Mouse (Mus musculus): ENCODE results near the gene Ppp1r15a. TPM values are rescaled to one million over a fixed set of nuclear protein-coding genes. Genes with fewer than 3 reads are reported as not detected.
A peak's percentile ranks its signal among the peaks of the same experiment; 100 is the strongest.

Ppp1r15a gene
- polyA plus RNA-seq, 1 experiment from 2014 or later, result 21.6 TPM

- H3K27me3 ChIP-seq (ENCODE audit: control insufficient read depth, insufficient read depth, low read length), result no peaks in the 10 kb centered on the region
- H3K4me2 ChIP-seq (replicated peaks; ENCODE audit: low read depth), result no peak overlapping the region
- no peak overlapping the region for H3K27ac ChIP-seq (replicated peaks)
- 82% methylated on average over 9 of the region's 9 CpGs for WGBS
- no peak overlapping the region for H3K4me3 ChIP-seq (ENCODE audit: low read depth, low read length)
- H3K4me1 ChIP-seq (replicated peaks; ENCODE audit: control insufficient read depth, insufficient read depth), result no peaks in the 10 kb centered on the region
- H3K9me3 ChIP-seq (ENCODE audit: control insufficient read depth, low read length), result no peaks in the 10 kb centered on the region
- ATAC-seq (ENCODE audit: low FRiP score, low TSS enrichment) (no peak), DNase-seq (ENCODE audit: low spot score) (no peak)
- H3K9ac ChIP-seq (ENCODE audit: low read length), result no peak overlapping the region
- TF ChIP-seq EP300 (optimal IDR thresholded peaks at IDR 0.05) (no peak), CTCF (IDR thresholded peaks at IDR 0.05; ENCODE audit: low read depth) (no peak)
- peaks cover 27% of the 10 kb centered on the region for H3K36me3 ChIP-seq (ENCODE audit: control insufficient read depth, insufficient read depth, low read length)
These were observed 31.5 kb downstream of the Ppp1r15a start for GRCm38 (mm10) chr7:45494548-45494947.

- Histone ChIP-seq H3K36me3 (ENCODE audit: control insufficient read depth, insufficient read depth, low read length) (peaks cover 27% of the 10 kb centered on the region), H3K4me2 (replicated peaks; ENCODE audit: low read depth) (no peak overlapping the region), H3K9ac (ENCODE audit: low read length) (no peak overlapping the region), H3K9me3 (ENCODE audit: control insufficient read depth, low read length) (no peaks in the 10 kb centered on the region), H3K27me3 (ENCODE audit: control insufficient read depth, insufficient read depth, low read length) (no peaks in the 10 kb centered on the region), H3K4me3 (ENCODE audit: low read depth, low read length) (no peak overlapping the region), H3K4me1 (replicated peaks; ENCODE audit: control insufficient read depth, insufficient read depth) (no peaks in the 10 kb centered on the region), H3K27ac (replicated peaks) (no peak overlapping the region; the same call in 1 of the 2 replicates)
- TF ChIP-seq EP300 (optimal IDR thresholded peaks at IDR 0.05) (no peak), CTCF (IDR thresholded peaks at IDR 0.05; ENCODE audit: low read depth) (no peak)
- 69% methylated on average over 5 of the region's 5 CpGs for WGBS
- no peak for DNase-seq (ENCODE audit: low spot score)
- no peak for ATAC-seq (ENCODE audit: low FRiP score, low TSS enrichment)
These were observed 33.1 kb downstream of the Ppp1r15a start for GRCm38 (mm10) chr7:45492951-45493350.

- 83% methylated on average over 8 of the region's 8 CpGs for WGBS
- DNase-seq (ENCODE audit: low spot score) (no peak), ATAC-seq (ENCODE audit: low FRiP score, low TSS enrichment) (no peak)
- Histone ChIP-seq H3K9ac (ENCODE audit: low read length) (no peak overlapping the region), H3K9me3 (ENCODE audit: control insufficient read depth, low read length) (no peaks in the 10 kb centered on the region), H3K36me3 (ENCODE audit: control insufficient read depth, insufficient read depth, low read length) (peaks cover 27% of the 10 kb centered on the region), H3K4me3 (ENCODE audit: low read depth, low read length) (no peak overlapping the region), H3K27me3 (ENCODE audit: control insufficient read depth, insufficient read depth, low read length) (no peaks in the 10 kb centered on the region), H3K4me2 (replicated peaks; ENCODE audit: low read depth) (no peak overlapping the region), H3K27ac (replicated peaks) (no peak overlapping the region), H3K4me1 (replicated peaks; ENCODE audit: control insufficient read depth, insufficient read depth) (no peaks in the 10 kb centered on the region)
- TF ChIP-seq CTCF (IDR thresholded peaks at IDR 0.05; ENCODE audit: low read depth) (no peak), EP300 (optimal IDR thresholded peaks at IDR 0.05) (no peak)
These were observed 33.7 kb downstream of the Ppp1r15a start for GRCm38 (mm10) chr7:45492225-45492844.

GRCm38 (mm10) chr7:45491264-45491663, 34.8 kb downstream of the Ppp1r15a start:
- H3K4me2 ChIP-seq (replicated peaks; ENCODE audit: low read depth), result 0 out of 2 replicates have a peak overlapping the region, but pooled peaks have one; percentile 15
- H3K4me1 ChIP-seq (replicated peaks; ENCODE audit: control insufficient read depth, insufficient read depth), result no peaks in the 10 kb centered on the region
- no peaks in the 10 kb centered on the region for H3K27me3 ChIP-seq (ENCODE audit: control insufficient read depth, insufficient read depth, low read length)
- peaks cover 21% of the 10 kb centered on the region for H3K36me3 ChIP-seq (ENCODE audit: control insufficient read depth, insufficient read depth, low read length)
- TF ChIP-seq CTCF (IDR thresholded peaks at IDR 0.05; ENCODE audit: low read depth), result no peak
- no peak for TF ChIP-seq EP300 (optimal IDR thresholded peaks at IDR 0.05)
- 0 out of 2 replicates have a peak overlapping the region, but pooled peaks have one; percentile 31 for H3K27ac ChIP-seq (replicated peaks)
- H3K9ac ChIP-seq (ENCODE audit: low read length), result no peak overlapping the region
- DNase-seq (ENCODE audit: low spot score), result peak; percentile 68
- peak; percentile 66 for ATAC-seq (ENCODE audit: low FRiP score, low TSS enrichment)
- no peaks in the 10 kb centered on the region for H3K9me3 ChIP-seq (ENCODE audit: control insufficient read depth, low read length)
- WGBS, result 14% methylated on average over 3 of the region's 3 CpGs
- H3K4me3 ChIP-seq (ENCODE audit: low read depth, low read length), result no peak overlapping the region

GRCm38 (mm10) chr7:45490822-45491221, 35.2 kb downstream of the Ppp1r15a start:
- TF ChIP-seq EP300 (optimal IDR thresholded peaks at IDR 0.05) (no peak), CTCF (IDR thresholded peaks at IDR 0.05; ENCODE audit: low read depth) (peak; percentile 31; the same call in 1 of the 2 replicates)
- H3K4me3 ChIP-seq (ENCODE audit: low read depth, low read length), result no peak overlapping the region
- no peaks in the 10 kb centered on the region for H3K27me3 ChIP-seq (ENCODE audit: control insufficient read depth, insufficient read depth, low read length)
- WGBS, result 37% methylated on average over 9 of the region's 9 CpGs
- peaks cover 18% of the 10 kb centered on the region for H3K36me3 ChIP-seq (ENCODE audit: control insufficient read depth, insufficient read depth, low read length)
- DNase-seq (ENCODE audit: low spot score) (peak; percentile 60), ATAC-seq (ENCODE audit: low FRiP score, low TSS enrichment) (peak; percentile 59)
- no peaks in the 10 kb centered on the region for H3K4me1 ChIP-seq (replicated peaks; ENCODE audit: control insufficient read depth, insufficient read depth)
- 0 out of 2 replicates have a peak overlapping the region, but pooled peaks have one; percentile 15 for H3K4me2 ChIP-seq (replicated peaks; ENCODE audit: low read depth)
- H3K9ac ChIP-seq (ENCODE audit: low read length), result no peak overlapping the region
- H3K9me3 ChIP-seq (ENCODE audit: control insufficient read depth, low read length), result no peaks in the 10 kb centered on the region
- H3K27ac ChIP-seq (replicated peaks), result 0 out of 2 replicates have a peak overlapping the region, but pooled peaks have one; percentile 31

- Histone ChIP-seq H3K36me3 (ENCODE audit: control insufficient read depth, insufficient read depth, low read length) (peaks cover 8% of the 10 kb centered on the region), H3K27ac (replicated peaks) (no peak overlapping the region), H3K4me2 (replicated peaks; ENCODE audit: low read depth) (no peak overlapping the region), H3K27me3 (ENCODE audit: control insufficient read depth, insufficient read depth, low read length) (no peaks in the 10 kb centered on the region), H3K4me3 (ENCODE audit: low read depth, low read length) (no peak overlapping the region), H3K9ac (ENCODE audit: low read length) (no peak overlapping the region), H3K4me1 (replicated peaks; ENCODE audit: control insufficient read depth, insufficient read depth) (no peaks in the 10 kb centered on the region), H3K9me3 (ENCODE audit: control insufficient read depth, low read length) (no peaks in the 10 kb centered on the region)
- ATAC-seq (ENCODE audit: low FRiP score, low TSS enrichment) (no peak), DNase-seq (ENCODE audit: low spot score) (no peak)
- TF ChIP-seq EP300 (optimal IDR thresholded peaks at IDR 0.05), result no peak
- TF ChIP-seq CTCF (IDR thresholded peaks at IDR 0.05; ENCODE audit: low read depth), result no peak
- 75% methylated on average over 7 of the region's 7 CpGs for WGBS
These were observed 36.5 kb downstream of the Ppp1r15a start for GRCm38 (mm10) chr7:45489578-45489977.
